Mouse (Mus musculus) midbrain, embryonic 12.5 days (tissue): Measurements from ENCODE around the gene Gm21560. TPM values are rescaled to one million over a fixed set of nuclear protein-coding genes. Genes with fewer than 3 reads are reported as not detected.
"Not testable (repeated sequence)": the region's sequence is repeated elsewhere in the genome, so short reads cannot be mapped to it uniquely, and the experiment has no call there.

Experiments used
- ATAC-seq: fragments of 200-750 bp; cut with Nextera tagmentation; 2 replicates; pipeline ENCODE4 v1.8.0; 2017; ENCODE audit warnings: low read depth, moderate TSS enrichment, moderate library complexity; ENCODE audit not compliant: low FRiP score
- H3K27ac ChIP-seq: fragments of 300-500 bp; sonication (generic); replicated peaks from 2 replicates; pipeline ENCODE4 v1.5.1; 2016; ENCODE audit warnings: mild to moderate bottlenecking
- H3K27me3 ChIP-seq: fragments of 300-500 bp; sonication (generic); 2 replicates; pipeline ENCODE4 v1.6.1; 2016; ENCODE audit warnings: mild to moderate bottlenecking
- H3K36me3 ChIP-seq: fragments of 300-500 bp; sonication (generic); 2 replicates; pipeline ENCODE4 v1.6.1; 2016
- H3K4me1 ChIP-seq: fragments of 300-500 bp; sonication (generic); 2 replicates; pipeline ENCODE4 v1.6.1; 2016
- H3K4me2 ChIP-seq: fragments of 300-500 bp; sonication (generic); replicated peaks from 2 replicates; pipeline ENCODE4 v1.6.1; 2016; ENCODE audit warnings: mild to moderate bottlenecking, moderate library complexity
- H3K4me3 ChIP-seq: fragments of 300-500 bp; sonication (generic); 2 replicates; pipeline ENCODE4 v1.5.1; 2016; ENCODE audit warnings: mild to moderate bottlenecking
- H3K9ac ChIP-seq: fragments of 300-500 bp; sonication (generic); replicated peaks from 2 replicates; pipeline ENCODE4 v1.6.1; 2016; ENCODE audit warnings: mild to moderate bottlenecking, moderate library complexity
- H3K9me3 ChIP-seq: fragments of 300-500 bp; sonication (generic); 2 replicates; pipeline ENCODE4 v1.6.1; 2016; ENCODE audit warnings: mild to moderate bottlenecking
- WGBS: fragments of 180-500 bp; shearing (Covaris S2); methylation state at CpG from one replicate; pipeline ENCODE4 v1.1.7; 2016; 5-methylcytosine and 5-hydroxymethylcytosine counted together
- polyA plus RNA-seq: library from polyadenylated mRNA; unstranded; fragments of >200 nt; fragmentation: Nextera tagmentation; extraction: Ambion mirVana; gene quantifications from 2 replicates; pipeline ENCODE4 v1.2.1, GENCODE M21; 2016

Gm21560 gene
- not detected in 2 replicates for polyA plus RNA-seq

DNA sequence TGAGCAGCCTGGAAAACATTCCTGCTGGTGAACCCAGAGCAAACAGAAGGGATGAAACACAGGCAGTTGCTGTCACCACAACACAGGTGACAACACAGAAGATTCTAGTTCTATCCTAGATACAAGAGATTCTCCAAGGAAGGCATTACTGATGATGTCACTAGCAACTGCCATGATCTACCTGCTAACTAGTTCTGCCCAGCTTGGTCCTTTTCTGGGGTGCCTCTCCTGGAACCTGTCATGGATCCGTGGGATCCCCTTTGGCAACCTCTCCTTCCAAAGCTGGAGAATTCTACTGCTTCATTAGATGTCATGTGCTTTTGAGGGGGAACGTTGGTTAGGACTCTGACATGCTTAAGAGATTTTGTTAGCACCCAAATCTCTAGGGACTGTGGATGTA is at the start of gene Gm21560:
TSS of gene Gm21560 (minus strand) at position 101 of the 400 bp plus-strand sequence.
- not testable (repeated sequence) for H3K36me3 ChIP-seq, H3K9me3 ChIP-seq, H3K27ac ChIP-seq, H3K27me3 ChIP-seq, H3K9ac ChIP-seq, H3K4me3 ChIP-seq, H3K4me1 ChIP-seq, H3K4me2 ChIP-seq, ATAC-seq
- 62% methylated on average over 2 of the region's 2 CpGs for WGBS

DNA sequence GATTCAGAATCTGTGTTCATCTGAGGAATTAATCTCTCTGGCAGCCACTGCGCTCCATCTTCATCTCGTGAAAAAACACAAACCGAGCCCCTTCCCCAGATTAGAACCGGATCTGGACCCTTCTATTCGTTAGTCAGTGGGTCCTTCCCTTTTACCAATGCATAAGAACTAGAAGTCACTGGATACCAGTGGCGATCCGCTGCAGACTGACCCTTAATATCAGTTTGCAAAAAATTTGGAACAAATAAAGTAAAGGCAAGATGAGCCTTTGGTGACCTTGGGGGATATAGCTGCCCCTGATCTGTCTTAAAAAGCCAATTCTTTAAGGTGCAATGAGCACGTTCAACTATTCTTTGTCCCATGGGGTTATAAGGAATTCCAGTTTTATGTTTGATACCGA is 55.6 kb downstream of the Gm21560 start:
- not testable (repeated sequence) for H3K36me3 ChIP-seq, H3K27ac ChIP-seq, H3K4me2 ChIP-seq, ATAC-seq, H3K4me1 ChIP-seq, H3K4me3 ChIP-seq, H3K9ac ChIP-seq, H3K9me3 ChIP-seq, H3K27me3 ChIP-seq
- 83% methylated on average over 7 of the region's 9 CpGs for WGBS

DNA sequence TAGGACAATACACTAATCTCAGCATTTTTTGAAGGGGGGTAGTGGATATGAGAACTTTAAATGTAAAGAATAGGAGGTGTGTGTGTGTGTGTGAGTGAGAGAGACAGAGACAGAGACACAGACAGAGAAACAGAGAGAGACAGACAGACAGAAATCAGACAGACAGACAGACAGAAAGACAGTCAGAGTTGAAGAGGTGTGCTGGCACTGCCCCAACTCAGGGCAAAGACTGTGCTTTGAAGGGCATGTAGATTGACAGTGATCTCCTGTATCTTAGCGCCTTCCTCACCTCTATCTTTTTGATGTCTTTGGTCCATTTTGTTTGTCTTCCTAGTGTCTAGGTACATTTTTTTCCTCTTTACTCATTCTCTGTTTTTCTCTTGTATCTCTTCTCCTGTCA is 58.0 kb downstream of the Gm21560 start:
- ATAC-seq, H3K9me3 ChIP-seq, H3K9ac ChIP-seq, H3K27ac ChIP-seq, H3K27me3 ChIP-seq, H3K4me2 ChIP-seq, H3K36me3 ChIP-seq, H3K4me3 ChIP-seq, H3K4me1 ChIP-seq: not testable (repeated sequence)
- 100% methylated on average over 1 of the region's 1 CpGs for WGBS

Other genes with a start within 250 kb of the Gm21560 start
- gene Gm3453, start 240.2 kb downstream of the Gm21560 start, polyA plus RNA-seq, result not detected in 2 replicates
- gene Gm6337, start 161.0 kb downstream of the Gm21560 start, polyA plus RNA-seq, result not detected in 2 replicates
- gene Gm8206, start 125.3 kb downstream of the Gm21560 start, polyA plus RNA-seq, result 0.68 and 0.75 TPM in 2 replicates
- gene Gm3468, start 110.6 kb downstream of the Gm21560 start, polyA plus RNA-seq, result 2.4 and 2.5 TPM in 2 replicates
- gene Gm3476, start 93.5 kb downstream of the Gm21560 start, polyA plus RNA-seq, result not detected in 2 replicates
- gene Gm3411, start 68.0 kb upstream of the Gm21560 start, polyA plus RNA-seq, result 1.4 and 2.7 TPM in 2 replicates
- not detected in 2 replicates for gene Gm21103, start 85.6 kb upstream of the Gm21560 start, polyA plus RNA-seq
- gene Gm3618, start 124.4 kb upstream of the Gm21560 start, polyA plus RNA-seq, result not detected in 2 replicates
- gene Gm16440, start 171.0 kb upstream of the Gm21560 start, polyA plus RNA-seq, result not detected in 2 replicates
- 1.5 and 2.0 TPM in 2 replicates for gene Gm3591, start 193.2 kb upstream of the Gm21560 start, polyA plus RNA-seq
- not detected in 2 replicates for gene Gm3594, start 225.3 kb upstream of the Gm21560 start, polyA plus RNA-seq